ENCODE assay signal across 22 mouse cellular contexts in genomic region chr10:75571937-75572336, GRCm38 (mm10).
"Had no signal": no experiment of that assay in that cellular context is flagged by ENCODE, and none has a peak within 500 bp of the region (broad histone marks: within the 10 kb centered on the region; RNA-seq: fewer than 3 reads in every experiment).

No protein-coding gene starts in this region.

- H3K9me3 ChIP-seq: heart, embryonic 10.5 days; heart, embryonic 12.5 days; intestine, embryonic 15.5 days; limb, embryonic 10.5 days; limb, embryonic 12.5 days; liver, embryonic 13.5 days; liver, embryonic 15.5 days had no signal

- H3K36me3 ChIP-seq: heart, embryonic 10.5 days; heart, embryonic 12.5 days; intestine, embryonic 15.5 days; limb, embryonic 10.5 days; limb, embryonic 12.5 days; liver, embryonic 13.5 days; liver, embryonic 15.5 days had no signal

- H3K4me3 ChIP-seq: gastrocnemius, adult 2 months; heart, embryonic 10.5 days; heart, embryonic 12.5 days; intestine, embryonic 15.5 days; layer of hippocampus, adult 2 months; left cerebral cortex, adult 2 months; limb, embryonic 10.5 days; limb, embryonic 12.5 days; liver, embryonic 13.5 days; liver, embryonic 15.5 days had no signal

- H3K4me2 ChIP-seq: heart, embryonic 12.5 days; hindbrain, embryonic 14.5 days; intestine, embryonic 15.5 days; limb, embryonic 12.5 days; liver, embryonic 11.5 days; liver, embryonic 13.5 days; liver, embryonic 15.5 days had no signal

- H3K9ac ChIP-seq: heart, embryonic 12.5 days; hindbrain, embryonic 14.5 days; intestine, embryonic 15.5 days; limb, embryonic 12.5 days; liver, embryonic 13.5 days; liver, embryonic 15.5 days; liver, postnatal 0 days had no signal

- DNase-seq: gastrocnemius, adult 2 months; gastrocnemius, postnatal 10 days; gastrocnemius, postnatal 25 days; heart, adult 18-20 months; heart, postnatal 10 days; heart, postnatal 4 days; liver; liver, embryonic 13.5 days; liver, postnatal 0 days had no signal

- H3K27ac ChIP-seq: gastrocnemius, adult 2 months; heart, embryonic 10.5 days; hindbrain, embryonic 14.5 days; intestine, embryonic 15.5 days; layer of hippocampus, adult 2 months; left cerebral cortex, adult 2 months; limb, embryonic 12.5 days; liver, embryonic 13.5 days; liver, embryonic 15.5 days had no signal

- H3K27me3 ChIP-seq: intestine, embryonic 15.5 days; liver, embryonic 13.5 days; liver, embryonic 15.5 days had no signal

- ATAC-seq: hindbrain, embryonic 16.5 days; inflammation-experienced regulatory T-cells, adult 6 months; intestine, postnatal 0 days; liver, postnatal 0 days had no signal
